Mouse (Mus musculus) G1E (cell line): ENCODE data around the gene Sh2d7. TPM values are rescaled to one million over a fixed set of nuclear protein-coding genes. Genes with fewer than 3 reads are reported as not detected.

Experiments used
- ATAC-seq: 2 replicates; pipeline ENCODE4 v1.8.0; 2016; ENCODE audit warnings: mild to moderate bottlenecking; ENCODE audit not compliant: insufficient number of reproducible peaks, poor library complexity, low FRiP score, severe bottlenecking; ENCODE audit errors: extremely low read depth
- DNase-seq: peaks from one replicate; pipeline ENCODE4 v3.0.0; 2012; ENCODE audit warnings: low spot score
- H3K27me3 ChIP-seq: 2 replicates; pipeline ENCODE4 v1.6.1; 2012; ENCODE audit warnings: mild to moderate bottlenecking, low read length, inconsistent platforms; ENCODE audit not compliant: insufficient read depth
- H3K36me3 ChIP-seq: replicated peaks from 2 replicates; pipeline ENCODE3; 2012; ENCODE audit warnings: mild to moderate bottlenecking, inconsistent platforms
- H3K4me1 ChIP-seq: 2 replicates; pipeline ENCODE4 v1.6.1; 2012; ENCODE audit warnings: low read depth, low read length, inconsistent platforms, mixed read lengths; ENCODE audit not compliant: insufficient read depth
- H3K4me3 ChIP-seq: 2 replicates; pipeline ENCODE4 v1.5.1; 2012; ENCODE audit warnings: low read depth, mild to moderate bottlenecking, inconsistent platforms, low read length, moderate library complexity, mixed read lengths
- H3K9me3 ChIP-seq: replicated peaks from 2 replicates; pipeline ENCODE4 v1.6.1; 2012; ENCODE audit warnings: inconsistent platforms
- CTCF ChIP-seq: IDR thresholded peaks from 2 replicates; pipeline ENCODE4 v1.5.1; 2012; ENCODE audit warnings: low read depth, low read length, inconsistent platforms, mixed read lengths
- GATA1 ChIP-seq: IDR thresholded peaks from 2 replicates; pipeline ENCODE4 v1.6.1; 2012; ENCODE audit warnings: borderline replicate concordance, low read length, inconsistent platforms, mixed read lengths
- GATA2 ChIP-seq: IDR thresholded peaks from 2 replicates; pipeline ENCODE4 v1.6.1; 2012; ENCODE audit warnings: low read depth, low read length, inconsistent platforms, borderline replicate concordance
- POLR2AphosphoS5 ChIP-seq: IDR thresholded peaks from 2 replicates; pipeline ENCODE4 v1.6.1; 2012; ENCODE audit warnings: low read depth, low read length, inconsistent platforms; ENCODE audit not compliant: insufficient replicate concordance
- TAL1 ChIP-seq: conservative IDR thresholded peaks from 2 replicates; pipeline ENCODE4 v1.6.1; 2012; ENCODE audit warnings: low read depth, low read length, inconsistent platforms, mixed read lengths
- polyA plus RNA-seq: library from polyadenylated mRNA; stranded (reverse); fragments of >175 nt; gene quantifications from 2 replicates; pipeline ENCODE4 v1.2.3, GENCODE M21; 2012
- total RNA-seq, 2 experiments: library from RNA; stranded (forward) in 1 of 2; stranded (reverse) in 1 of 2; fragments of 200-1000 nt in 1 of 2; fragments of >200 nt in 1 of 2; fragmentation: Nextera tagmentation in 1 of 2; gene quantifications; 2 replicates each; pipeline ENCODE4 v1.2.3; 2014 to 2017

Gene Sh2d7
- total RNA-seq (2014; fragmentation: Nextera tagmentation) (not detected in 2 replicates), total RNA-seq (2017) (0.05 and 0.06 TPM in 2 replicates), polyA plus RNA-seq (not detected in 2 replicates)

- peaks cover 26% of the 10 kb centered on the region for H3K27me3 ChIP-seq
These were observed at the start of gene Sh2d7 for GRCm38 (mm10) chr9:54538684-54539083. Sh2d7 (plus strand) TSS chr9:54538984.

GRCm38 (mm10) chr9:54489599-54489998, 49.2 kb upstream of the Sh2d7 start:
- DNase-seq, result no peak
- no peak for ATAC-seq
- no peak overlapping the region for H3K4me3 ChIP-seq

More at GRCm38 (mm10) chr9:54538684-54539083, at the start of gene Sh2d7:
- no peak for ATAC-seq
- no peak for DNase-seq
- no peaks in the 10 kb centered on the region for H3K4me1 ChIP-seq
- TF ChIP-seq GATA1 (no peak), POLR2AphosphoS5 (no peak), GATA2 (no peak), TAL1 (no peak), CTCF (no peak)
- no peaks in the 10 kb centered on the region for H3K9me3 ChIP-seq
- H3K4me3 ChIP-seq, result no peak within 1 kb of the TSS
- no peaks in the 10 kb centered on the region for H3K36me3 ChIP-seq

GRCm38 (mm10) chr9:54490431-54490830, 48.4 kb upstream of the Sh2d7 start:
- DNase-seq, result no peak

More at GRCm38 (mm10) chr9:54489599-54489998, 49.2 kb upstream of the Sh2d7 start:
- no peaks in the 10 kb centered on the region for H3K36me3 ChIP-seq
- H3K9me3 ChIP-seq, result no peaks in the 10 kb centered on the region
- no peaks in the 10 kb centered on the region for H3K4me1 ChIP-seq
- TF ChIP-seq TAL1 (no peak), GATA2 (no peak), POLR2AphosphoS5 (no peak), GATA1 (no peak), CTCF (no peak)
- H3K27me3 ChIP-seq, result no peaks in the 10 kb centered on the region; the same call in 1 of the 2 replicates

GRCm38 (mm10) chr9:54499291-54499690, 39.5 kb upstream of the Sh2d7 start:
- Histone ChIP-seq H3K27me3 (peaks cover 22% of the 10 kb centered on the region), H3K4me1 (no peaks in the 10 kb centered on the region), H3K36me3 (no peaks in the 10 kb centered on the region), H3K4me3 (no peak overlapping the region), H3K9me3 (no peaks in the 10 kb centered on the region)
- no peak for ATAC-seq
- DNase-seq, result no peak
- TF ChIP-seq TAL1, result no peak
- TF ChIP-seq POLR2AphosphoS5, result no peak
- TF ChIP-seq GATA2, result no peak
- TF ChIP-seq CTCF, result no peak
- TF ChIP-seq GATA1, result no peak

More at GRCm38 (mm10) chr9:54490431-54490830, 48.4 kb upstream of the Sh2d7 start:
- no peak overlapping the region for H3K4me3 ChIP-seq
- peaks cover 3% of the 10 kb centered on the region for H3K27me3 ChIP-seq
- no peak for ATAC-seq
- no peaks in the 10 kb centered on the region for H3K9me3 ChIP-seq
- TF ChIP-seq CTCF (no peak), POLR2AphosphoS5 (no peak), GATA1 (no peak)
- no peaks in the 10 kb centered on the region for H3K36me3 ChIP-seq
- no peaks in the 10 kb centered on the region for H3K4me1 ChIP-seq

GRCm38 (mm10) chr9:54499791-54500190, 39.0 kb upstream of the Sh2d7 start:
- H3K4me1 ChIP-seq, result no peaks in the 10 kb centered on the region
- DNase-seq, result no peak
- H3K27me3 ChIP-seq, result peaks cover 22% of the 10 kb centered on the region
- H3K9me3 ChIP-seq, result no peaks in the 10 kb centered on the region
- no peaks in the 10 kb centered on the region for H3K36me3 ChIP-seq
- ATAC-seq, result no peak
- no peak overlapping the region for H3K4me3 ChIP-seq
- TF ChIP-seq GATA2 (no peak), GATA1 (no peak)

GRCm38 (mm10) chr9:54500832-54501452, 37.8 kb upstream of the Sh2d7 start:
- Histone ChIP-seq H3K36me3 (no peaks in the 10 kb centered on the region), H3K4me1 (no peaks in the 10 kb centered on the region), H3K9me3 (no peaks in the 10 kb centered on the region), H3K27me3 (peaks cover 19% of the 10 kb centered on the region), H3K4me3 (no peak overlapping the region; the same call in 1 of the 2 replicates)
- TF ChIP-seq GATA2 (no peak), CTCF (no peak), TAL1 (no peak), POLR2AphosphoS5 (no peak), GATA1 (no peak)
- DNase-seq (no peak), ATAC-seq (no peak)
